In genomic region chr17:23664556-23665021, GRCm38 (mm10) we compare ENCODE assay signal across 8 mouse cellular contexts. TPM values are rescaled to one million over a fixed set of nuclear protein-coding genes. Genes with fewer than 3 reads are reported as not detected.
DNase-seq lines count a peak whose midpoint lies in the region; ATAC-seq lines count a peak whose summit lies in the region.

No protein-coding gene starts in this region.

- 7% methylated on average over 5 of the region's 5 CpGs for WGBS in kidney, embryonic 16.5 days
- WGBS in forebrain, embryonic 15.5 days = 7% methylated on average over 5 of the region's 5 CpGs

- peaks cover 35% of the 10 kb centered on the region for H3K27me3 ChIP-seq in kidney, embryonic 16.5 days (ENCODE audit: insufficient read depth, low read length)
- peaks cover 36% of the 10 kb centered on the region for H3K27me3 ChIP-seq in forebrain, embryonic 15.5 days

- peak overlapping the region; percentile 23; the same call in 1 of the 2 replicates for H3K9ac ChIP-seq in kidney, embryonic 16.5 days (replicated peaks; ENCODE audit: low read length)
- no peak overlapping the region for H3K9ac ChIP-seq in forebrain, embryonic 15.5 days (replicated peaks)

- H3K4me2 ChIP-seq in kidney, embryonic 16.5 days (replicated peaks; ENCODE audit: low read depth, low read length) = no peak overlapping the region
- H3K4me2 ChIP-seq in forebrain, embryonic 15.5 days (replicated peaks) = no peak overlapping the region

- no peak overlapping the region for H3K27ac ChIP-seq in kidney, embryonic 16.5 days (ENCODE audit: low read length)
- H3K27ac ChIP-seq in forebrain, embryonic 15.5 days (replicated peaks) = no peak overlapping the region

- H3K36me3 ChIP-seq in kidney, embryonic 16.5 days (ENCODE audit: insufficient read depth, low read length) = peaks cover 21% of the 10 kb centered on the region
- peaks cover 8% of the 10 kb centered on the region; the same call in 1 of the 2 replicates for H3K36me3 ChIP-seq in forebrain, embryonic 15.5 days

- peaks cover 5% of the 10 kb centered on the region; the same call in 1 of the 2 replicates for H3K4me1 ChIP-seq in kidney, embryonic 16.5 days (ENCODE audit: insufficient read depth, low read length)
- H3K4me1 ChIP-seq in forebrain, embryonic 15.5 days = 0 out of 2 replicates have a peak, but pooled peaks cover 5% of the 10 kb centered on the region

- DNase-seq in kidney, postnatal 10 days = no peak
- DNase-seq in NIH3T3 (ENCODE audit: low read depth) = peak; percentile 68
- peak; percentile 45 for DNase-seq in thymus, postnatal 4 days
- DNase-seq in right cerebral cortex, adult 2 months (ENCODE audit: low spot score in 2 of 2) = no peak
- DNase-seq in urinary bladder, postnatal 4 days (ENCODE audit: low spot score in 2 of 2) = no peak

- no peaks in the 10 kb centered on the region for H3K9me3 ChIP-seq in kidney, embryonic 16.5 days (ENCODE audit: low read length)
- no peaks in the 10 kb centered on the region for H3K9me3 ChIP-seq in forebrain, embryonic 15.5 days

- ATAC-seq in kidney, embryonic 16.5 days (ENCODE audit: low FRiP score, low TSS enrichment) = peak; percentile 32; the same call in 1 of the 2 replicates
- ATAC-seq in forebrain, embryonic 15.5 days (replicated peaks) = peak; percentile 31; the same call in 1 of the 2 replicates
- peak; percentile 67 for ATAC-seq in megakaryocyte, adult 5-6 weeks (ENCODE audit: poor library complexity, severe bottlenecking)

- H3K4me3 ChIP-seq in kidney, embryonic 16.5 days (ENCODE audit: low read length) = no peak overlapping the region
- H3K4me3 ChIP-seq in forebrain, embryonic 15.5 days = no peak overlapping the region

RNA-seq across cellular contexts. Expression of gene Bicdl2, which starts 4.3 kb away (rescaled TPM):
- 1.7 and 2.0 TPM in 2 replicates for polyA plus RNA-seq in kidney, embryonic 16.5 days (2015; fragmentation: Nextera tagmentation; extraction: Ambion mirVana)
- 0.22 TPM in 1 of 2 replicates, not detected in the other for polyA plus RNA-seq in forebrain, embryonic 15.5 days (2015; fragmentation: Nextera tagmentation; extraction: Ambion mirVana)
- not detected in 2 replicates for total RNA-seq in megakaryocyte, adult 5-6 weeks (2015)
- total RNA-seq in megakaryocyte, adult 5-6 weeks (2017) = 0.45 TPM in 1 of 2 replicates, not detected in the other

RNA-seq across cellular contexts. Expression of gene Hcfc1r1, which starts 8.8 kb away (rescaled TPM):
- 73.4 and 83.7 TPM in 2 replicates for polyA plus RNA-seq in kidney, embryonic 16.5 days (2015; fragmentation: Nextera tagmentation; extraction: Ambion mirVana)
- 90.3 and 92.0 TPM in 2 replicates for polyA plus RNA-seq in forebrain, embryonic 15.5 days (2015; fragmentation: Nextera tagmentation; extraction: Ambion mirVana)
- total RNA-seq in megakaryocyte, adult 5-6 weeks (2015) = 67.4 and 97.1 TPM in 2 replicates
- total RNA-seq in megakaryocyte, adult 5-6 weeks (2017) = 38.1 and 52.4 TPM in 2 replicates

RNA-seq across cellular contexts. Expression of gene Thoc6, which starts 9.1 kb away (rescaled TPM):
- polyA plus RNA-seq in kidney, embryonic 16.5 days (2015; fragmentation: Nextera tagmentation; extraction: Ambion mirVana) = 59.8 and 65.5 TPM in 2 replicates
- polyA plus RNA-seq in forebrain, embryonic 15.5 days (2015; fragmentation: Nextera tagmentation; extraction: Ambion mirVana) = 39.4 and 39.5 TPM in 2 replicates
- total RNA-seq in megakaryocyte, adult 5-6 weeks (2015) = 26.5 and 26.8 TPM in 2 replicates
- 38.5 and 45.2 TPM in 2 replicates for total RNA-seq in megakaryocyte, adult 5-6 weeks (2017)

RNA-seq across cellular contexts. Expression of gene Tnfrsf12a, which starts 12.7 kb away (rescaled TPM):
- 28.9 and 31.2 TPM in 2 replicates for polyA plus RNA-seq in kidney, embryonic 16.5 days (2015; fragmentation: Nextera tagmentation; extraction: Ambion mirVana)
- polyA plus RNA-seq in forebrain, embryonic 15.5 days (2015; fragmentation: Nextera tagmentation; extraction: Ambion mirVana) = 3.6 and 5.5 TPM in 2 replicates
- total RNA-seq in megakaryocyte, adult 5-6 weeks (2015) = 1.8 and 5.8 TPM in 2 replicates
- total RNA-seq in megakaryocyte, adult 5-6 weeks (2017) = 5.9 and 7.7 TPM in 2 replicates

RNA-seq across cellular contexts. Expression of gene Cldn6, which starts 14.5 kb away (rescaled TPM):
- polyA plus RNA-seq in kidney, embryonic 16.5 days (2015; fragmentation: Nextera tagmentation; extraction: Ambion mirVana) = 242 and 253 TPM in 2 replicates
- polyA plus RNA-seq in forebrain, embryonic 15.5 days (2015; fragmentation: Nextera tagmentation; extraction: Ambion mirVana) = 0.42 and 0.50 TPM in 2 replicates
- not detected in 2 replicates for total RNA-seq in megakaryocyte, adult 5-6 weeks (2015)
- total RNA-seq in megakaryocyte, adult 5-6 weeks (2017) = not detected in 2 replicates

Comparison
In these comparisons a context has a peak if more than half of its experiments do, and no peak if none do; other contexts are left out.
1. DNase-seq: peak in NIH3T3 (single experiment) and thymus, postnatal 4 days (single experiment); none in kidney, postnatal 10 days (single experiment), right cerebral cortex, adult 2 months (0 of 2) and urinary bladder, postnatal 4 days (0 of 2).
2. Peak in every context shown above with its lines, with median percentiles within 50 percentile points of each other: ATAC-seq.